9 mouse cellular contexts compared by ENCODE assay signal in the genomic region with DNA sequence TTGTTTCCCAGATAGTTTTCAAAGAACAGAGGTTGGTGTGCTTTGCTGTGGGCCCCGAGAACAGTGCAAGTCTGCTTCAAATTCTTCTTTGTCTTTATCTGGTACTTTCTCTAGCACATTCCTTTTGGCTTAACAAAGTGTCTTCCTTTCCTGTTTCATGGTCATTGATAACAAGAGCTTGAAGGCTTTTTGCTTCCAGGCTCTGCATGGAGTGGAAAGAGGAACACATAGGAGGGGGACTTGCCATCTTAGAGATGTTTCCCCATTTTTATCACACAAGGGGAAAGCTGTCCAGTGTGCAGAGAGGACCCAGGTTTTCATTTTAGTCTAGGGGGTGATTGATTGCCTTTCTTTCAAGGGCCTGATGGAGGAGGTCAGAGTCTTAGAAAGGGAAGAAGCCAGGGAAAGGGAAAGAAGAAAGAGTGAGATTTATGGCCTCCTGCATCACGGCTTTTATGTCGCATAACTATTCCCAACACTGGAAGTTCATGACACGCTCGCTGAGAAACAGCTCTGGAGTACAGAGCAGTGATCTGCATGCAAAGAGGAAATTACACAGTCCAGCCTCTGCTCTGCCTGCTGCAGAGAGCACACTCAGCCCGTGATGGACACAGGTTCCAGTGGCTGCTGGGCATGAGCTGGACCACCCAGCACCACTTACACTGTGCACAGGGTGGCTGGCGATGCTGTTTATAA.
DNase-seq lines count a peak whose midpoint lies in the region; ATAC-seq and TF ChIP-seq lines count a peak whose summit lies in the region.
"Had no signal": no experiment of that assay in that cellular context is flagged by ENCODE, and none has a peak within 500 bp of the region (broad histone marks: within the 10 kb centered on the region; RNA-seq: fewer than 3 reads in every experiment).

No protein-coding gene starts in this region.

- H3K27me3 ChIP-seq in kidney, embryonic 14.5 days (ENCODE audit: control insufficient read depth, insufficient read depth, low read length): peaks cover 10% of the 10 kb centered on the region
- 0 out of 2 replicates have a peak, but pooled peaks cover 8% of the 10 kb centered on the region for H3K27me3 ChIP-seq in embryonic facial prominence, embryonic 10.5 days (replicated peaks; ENCODE audit: low read depth, poor library complexity, severe bottlenecking)
- no peaks in the 10 kb centered on the region for H3K27me3 ChIP-seq in hindbrain, embryonic 15.5 days
- no peaks in the 10 kb centered on the region; the same call in 1 of the 2 replicates for H3K27me3 ChIP-seq in midbrain, postnatal 0 days (ENCODE audit: insufficient read depth, low read length)

- TF ChIP-seq CTCF in midbrain, postnatal 0 days (IDR thresholded peaks at IDR 0.05): no peak

- 10% methylated on average over 7 of the region's 7 CpGs for WGBS in kidney, embryonic 14.5 days
- WGBS in embryonic facial prominence, embryonic 10.5 days: 67% methylated on average over 7 of the region's 7 CpGs
- WGBS in hindbrain, embryonic 15.5 days: 19% methylated on average over 7 of the region's 7 CpGs
- WGBS in midbrain, postnatal 0 days: 30% methylated on average over 7 of the region's 7 CpGs

- no peak for DNase-seq in kidney, adult 11 months
- no peak for DNase-seq in embryonic facial prominence, embryonic 10.5 days (ENCODE audit: low spot score)
- DNase-seq in midbrain, postnatal 0 days (ENCODE audit: low spot score): peak; percentile 54
- DNase-seq in adipocyte (ENCODE audit: low spot score): no peak
- no peak for DNase-seq in cerebellum, adult 8-10 months
- DNase-seq in layer of hippocampus, adult 8-10 months (ENCODE audit: low spot score in 2 of 2): no peak

- H3K4me2 ChIP-seq in kidney, embryonic 14.5 days (replicated peaks; ENCODE audit: low read depth, low read length): no peak overlapping the region
- H3K4me2 ChIP-seq in hindbrain, embryonic 15.5 days: no peak overlapping the region
- no peak overlapping the region for H3K4me2 ChIP-seq in midbrain, postnatal 0 days (ENCODE audit: low read depth, low read length, poor library complexity, severe bottlenecking)

- H3K9ac ChIP-seq in kidney, embryonic 14.5 days (ENCODE audit: low read depth, low read length): no peak overlapping the region
- H3K9ac ChIP-seq in hindbrain, embryonic 15.5 days: no peak overlapping the region
- H3K9ac ChIP-seq in midbrain, postnatal 0 days (replicated peaks; ENCODE audit: low read length, poor library complexity, severe bottlenecking): no peak overlapping the region

- peak; percentile 89 for ATAC-seq in kidney, embryonic 14.5 days (ENCODE audit: low FRiP score, low TSS enrichment)
- ATAC-seq in hindbrain, embryonic 15.5 days (ENCODE audit: low FRiP score, low read depth): peak; percentile 71; the same call in 1 of the 2 replicates
- no peak for ATAC-seq in midbrain, postnatal 0 days (ENCODE audit: low FRiP score)

- no peak overlapping the region for H3K4me3 ChIP-seq in kidney, embryonic 14.5 days (ENCODE audit: low read length)
- no peak overlapping the region for H3K4me3 ChIP-seq in embryonic facial prominence, embryonic 10.5 days
- H3K4me3 ChIP-seq in hindbrain, embryonic 15.5 days: no peak overlapping the region
- no peak overlapping the region for H3K4me3 ChIP-seq in midbrain, postnatal 0 days (ENCODE audit: low read depth, low read length)
- H3K4me3 ChIP-seq: erythroblast, embryonic 14.5 days had no signal

- H3K4me1 ChIP-seq in kidney, embryonic 14.5 days (ENCODE audit: control insufficient read depth, insufficient read depth, low read length): peaks cover 17% of the 10 kb centered on the region
- H3K4me1 ChIP-seq in embryonic facial prominence, embryonic 10.5 days: peaks cover 52% of the 10 kb centered on the region
- H3K4me1 ChIP-seq in hindbrain, embryonic 15.5 days (replicated peaks): peaks cover 59% of the 10 kb centered on the region
- H3K4me1 ChIP-seq in midbrain, postnatal 0 days (ENCODE audit: insufficient read depth, low read length): 0 out of 2 replicates have a peak, but pooled peaks cover 4% of the 10 kb centered on the region

- no peaks in the 10 kb centered on the region for H3K36me3 ChIP-seq in kidney, embryonic 14.5 days (ENCODE audit: control insufficient read depth, insufficient read depth, low read length)
- H3K36me3 ChIP-seq in embryonic facial prominence, embryonic 10.5 days (replicated peaks): no peaks in the 10 kb centered on the region
- H3K36me3 ChIP-seq in hindbrain, embryonic 15.5 days: no peaks in the 10 kb centered on the region
- H3K36me3 ChIP-seq in midbrain, postnatal 0 days (ENCODE audit: insufficient read depth, low read length): no peaks in the 10 kb centered on the region

- no peaks in the 10 kb centered on the region for H3K9me3 ChIP-seq in kidney, embryonic 14.5 days (ENCODE audit: control insufficient read depth, low read length)
- no peaks in the 10 kb centered on the region for H3K9me3 ChIP-seq in embryonic facial prominence, embryonic 10.5 days
- H3K9me3 ChIP-seq in hindbrain, embryonic 15.5 days: no peaks in the 10 kb centered on the region
- H3K9me3 ChIP-seq in midbrain, postnatal 0 days (ENCODE audit: low read length): no peaks in the 10 kb centered on the region

- peak overlapping the region; percentile 75 for H3K27ac ChIP-seq in kidney, embryonic 14.5 days (ENCODE audit: low read depth, low read length)
- H3K27ac ChIP-seq in embryonic facial prominence, embryonic 10.5 days (replicated peaks): peak overlapping the region; percentile 63
- H3K27ac ChIP-seq in hindbrain, embryonic 15.5 days (replicated peaks): peak overlapping the region; percentile 45
- no peak overlapping the region for H3K27ac ChIP-seq in midbrain, postnatal 0 days (ENCODE audit: low read depth, low read length)
